Mouse (Mus musculus): ENCODE data around the gene Cdh1.

- TF ChIP-seq CTCF (IDR thresholded peaks at IDR 0.05) (peak; percentile 41), POLR2A (IDR thresholded peaks at IDR 0.05; ENCODE audit: insufficient read depth, low read depth, low read length) (no peak)
Measured at GRCm38 (mm10) chr8:106674894-106675293, 71.7 kb downstream of the Cdh1 start.
